Mouse (Mus musculus) liver, embryonic 16.5 days (tissue): ENCODE measurements around the gene Cavin4. TPM values are rescaled to one million over a fixed set of nuclear protein-coding genes. Genes with fewer than 3 reads are reported as not detected.

ENCODE experiments used
- ATAC-seq: fragments of 200-750 bp; cut with Nextera tagmentation; 2 replicates; pipeline ENCODE4 v1.8.0; 2017; ENCODE audit warnings: low read depth, mild to moderate bottlenecking, moderate number of reproducible peaks, moderate library complexity
- H3K27ac ChIP-seq: fragments of 300-500 bp; sonication (generic); 2 replicates; pipeline ENCODE4 v1.5.1; 2014; ENCODE audit warnings: mild to moderate bottlenecking, low read length
- H3K27me3 ChIP-seq: fragments of 300-500 bp; sonication (generic); 2 replicates; pipeline ENCODE4 v1.6.1; 2014; ENCODE audit warnings: low read depth, low read length, mixed read lengths; ENCODE audit not compliant: control insufficient read depth, insufficient read depth
- H3K36me3 ChIP-seq: fragments of 300-500 bp; sonication (generic); 2 replicates; pipeline ENCODE4 v1.6.1; 2014; ENCODE audit warnings: mild to moderate bottlenecking; ENCODE audit not compliant: control insufficient read depth, insufficient read depth
- H3K4me1 ChIP-seq: fragments of 300-500 bp; sonication (generic); 2 replicates; pipeline ENCODE4 v1.6.1; 2014; ENCODE audit warnings: low read depth, low read length, mixed read lengths; ENCODE audit not compliant: control insufficient read depth
- H3K4me2 ChIP-seq: fragments of 300-500 bp; sonication (generic); 2 replicates; pipeline ENCODE4 v1.6.1; 2014; ENCODE audit warnings: low read depth, low read length, mixed read lengths
- H3K4me3 ChIP-seq: fragments of 300-500 bp; sonication (generic); 2 replicates; pipeline ENCODE4 v1.5.1; 2014; ENCODE audit warnings: low read depth, mild to moderate bottlenecking, low read length
- H3K9ac ChIP-seq: fragments of 300-500 bp; sonication (generic); 2 replicates; pipeline ENCODE4 v1.6.1; 2014; ENCODE audit warnings: low read depth, low read length
- H3K9me3 ChIP-seq: fragments of 300-500 bp; sonication (generic); replicated peaks from 2 replicates; pipeline ENCODE4 v1.6.1; 2016; ENCODE audit warnings: low read length; ENCODE audit not compliant: control insufficient read depth
- WGBS: fragments of 180-500 bp; shearing (Covaris S2); extraction: QIAGEN DNeasy Blood & Tissue Kit; methylation state at CpG from one replicate; pipeline ENCODE4 v1.1.7; 2014; ENCODE audit not compliant: insufficient replicate concordance; 5-methylcytosine and 5-hydroxymethylcytosine counted together
- polyA plus RNA-seq: library from polyadenylated mRNA; unstranded; fragments of >200 nt; fragmentation: Nextera tagmentation; extraction: Ambion mirVana; gene quantifications from 2 replicates; pipeline ENCODE4 v1.2.1, GENCODE M21; 2015

Cavin4 gene
- polyA plus RNA-seq, 1 experiment from 2014 or later: 1.0 TPM

DNA sequence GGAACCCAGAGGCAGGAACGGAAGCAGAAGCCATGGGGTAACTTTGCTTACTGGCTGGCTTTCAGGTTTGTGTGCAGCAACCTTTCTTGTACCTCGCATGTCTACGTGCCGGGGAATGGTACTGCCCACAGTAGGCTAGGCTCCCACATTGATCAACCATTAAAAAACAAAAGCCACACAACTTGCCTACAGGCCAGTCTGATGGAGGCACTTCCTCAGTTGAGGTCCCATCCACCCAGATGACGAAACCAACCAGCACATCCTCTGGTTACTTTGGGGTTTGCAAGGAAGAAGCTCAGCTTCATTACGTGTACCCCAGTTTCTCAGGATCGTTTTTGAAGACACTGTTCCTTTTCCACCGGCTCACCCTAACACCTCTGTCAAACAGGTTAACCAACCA lies 6.8 kb upstream of the Cavin4 start:
- WGBS: 70% methylated on average over 8 of the region's 8 CpGs
- Histone ChIP-seq H3K9ac (no peak overlapping the region), H3K4me2 (no peak overlapping the region), H3K27ac (no peak overlapping the region), H3K4me1 (no peaks in the 10 kb centered on the region), H3K27me3 (no peaks in the 10 kb centered on the region), H3K4me3 (no peak overlapping the region), H3K9me3 (no peaks in the 10 kb centered on the region), H3K36me3 (no peaks in the 10 kb centered on the region)
- no peak for ATAC-seq

- Histone ChIP-seq H3K9ac (no peak overlapping the region), H3K4me1 (no peaks in the 10 kb centered on the region), H3K4me2 (no peak overlapping the region), H3K4me3 (no peak overlapping the region), H3K9me3 (no peaks in the 10 kb centered on the region), H3K36me3 (no peaks in the 10 kb centered on the region), H3K27ac (no peak overlapping the region), H3K27me3 (no peaks in the 10 kb centered on the region)
- ATAC-seq: no peak
- WGBS: 47% methylated on average over 4 of the region's 4 CpGs
These were observed 3.2 kb upstream of the Cavin4 start for GRCm38 (mm10) chr4:48660144-48660543.

DNA sequence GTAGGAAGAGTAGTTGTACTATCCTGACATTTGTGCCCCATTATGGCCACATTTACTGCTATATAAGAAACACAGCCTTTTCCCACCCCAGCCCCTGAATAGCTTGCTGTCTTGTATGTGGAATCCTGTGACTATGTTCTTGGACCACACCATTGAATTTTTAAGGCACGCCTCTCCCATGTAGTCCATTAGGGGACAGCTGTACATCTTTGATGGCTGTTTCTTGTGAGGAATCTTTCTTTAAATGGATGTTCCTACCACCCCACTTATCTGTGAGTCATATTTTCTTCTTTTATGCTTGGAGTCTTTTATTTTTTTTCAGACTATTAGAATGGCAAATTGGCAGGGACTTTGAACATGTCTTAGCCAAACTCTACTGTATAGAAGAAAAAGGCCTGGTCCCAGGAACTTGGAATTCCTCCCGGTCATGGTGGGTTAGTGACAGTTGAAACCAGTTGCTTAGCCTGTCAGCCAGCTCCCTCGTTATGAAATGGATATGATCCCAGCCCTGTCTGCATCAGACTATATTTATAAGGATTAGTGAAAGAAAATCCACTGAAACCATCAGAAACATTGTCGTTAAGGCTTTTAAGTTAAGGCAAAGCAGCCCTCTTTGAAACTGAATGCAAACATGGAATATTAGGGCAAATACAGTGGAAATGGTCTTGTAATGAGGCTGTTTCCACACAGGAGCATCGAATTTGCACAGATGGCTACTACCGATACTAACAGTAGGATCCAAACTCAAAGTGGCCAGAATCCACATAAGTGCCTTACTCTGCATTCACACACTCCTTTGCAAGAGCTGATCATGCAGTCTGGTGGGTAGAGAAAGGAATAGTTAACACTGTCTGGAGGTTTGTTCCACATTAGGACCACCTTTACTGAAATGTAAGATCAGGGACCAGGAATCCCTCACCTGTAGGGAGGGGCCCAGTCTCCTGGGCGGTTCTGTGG lies 2.4 kb upstream of the Cavin4 start:
- H3K9ac ChIP-seq: no peak overlapping the region
- no peak overlapping the region for H3K27ac ChIP-seq
- WGBS: 68% methylated on average over 7 of the region's 7 CpGs
- no peak for ATAC-seq
- no peaks in the 10 kb centered on the region for H3K27me3 ChIP-seq
- no peak overlapping the region for H3K4me3 ChIP-seq
- no peaks in the 10 kb centered on the region for H3K9me3 ChIP-seq
- H3K36me3 ChIP-seq: no peaks in the 10 kb centered on the region
- H3K4me2 ChIP-seq: no peak overlapping the region
- H3K4me1 ChIP-seq: no peaks in the 10 kb centered on the region

DNA sequence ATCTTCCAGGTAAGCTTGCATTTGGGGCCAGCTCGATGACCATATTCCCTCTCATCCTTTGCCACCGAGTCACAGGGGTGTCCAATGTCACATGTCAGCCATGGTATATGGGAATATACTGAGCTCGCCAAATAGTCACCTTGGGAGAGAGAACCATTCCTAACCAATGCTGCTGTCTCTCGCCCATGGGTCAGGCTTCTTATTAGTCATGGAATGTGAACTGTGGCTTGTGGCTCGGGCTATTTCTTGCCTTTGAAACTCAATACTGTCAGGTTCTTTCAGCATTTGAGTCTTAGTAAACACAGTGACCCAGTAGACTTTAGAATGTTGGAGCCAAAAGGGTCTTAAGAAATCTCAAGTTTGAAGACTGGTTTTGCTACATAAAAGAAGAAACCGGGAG lies 707 bp downstream of the Cavin4 start:
- Histone ChIP-seq H3K4me2 (no peak overlapping the region), H3K4me3 (no peak overlapping the region), H3K4me1 (no peaks in the 10 kb centered on the region), H3K27ac (no peak overlapping the region), H3K27me3 (no peaks in the 10 kb centered on the region), H3K9me3 (no peaks in the 10 kb centered on the region), H3K9ac (no peak overlapping the region), H3K36me3 (no peaks in the 10 kb centered on the region)
- WGBS: 75% methylated on average over 6 of the region's 6 CpGs
- no peak for ATAC-seq

DNA sequence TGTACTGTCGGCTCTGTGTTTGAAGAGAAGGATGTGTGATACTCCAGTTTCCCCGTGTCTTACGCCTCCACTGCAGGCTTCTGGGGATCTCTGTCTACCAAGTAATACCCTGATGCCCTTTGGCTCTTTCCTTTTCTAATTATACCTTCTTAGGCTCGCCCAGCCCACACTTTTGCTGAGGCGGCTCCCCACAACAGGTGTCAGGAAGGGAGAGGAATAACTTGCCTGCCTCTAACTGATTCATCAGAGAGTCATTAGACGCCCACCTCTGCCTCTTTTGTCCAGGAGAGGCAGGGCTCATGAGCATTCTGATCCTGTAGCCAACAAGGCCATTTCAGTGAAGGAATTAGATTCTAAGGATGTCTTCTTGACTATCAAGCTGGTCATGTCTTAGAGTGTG lies 4.0 kb downstream of the Cavin4 start:
- no peak for ATAC-seq

DNA sequence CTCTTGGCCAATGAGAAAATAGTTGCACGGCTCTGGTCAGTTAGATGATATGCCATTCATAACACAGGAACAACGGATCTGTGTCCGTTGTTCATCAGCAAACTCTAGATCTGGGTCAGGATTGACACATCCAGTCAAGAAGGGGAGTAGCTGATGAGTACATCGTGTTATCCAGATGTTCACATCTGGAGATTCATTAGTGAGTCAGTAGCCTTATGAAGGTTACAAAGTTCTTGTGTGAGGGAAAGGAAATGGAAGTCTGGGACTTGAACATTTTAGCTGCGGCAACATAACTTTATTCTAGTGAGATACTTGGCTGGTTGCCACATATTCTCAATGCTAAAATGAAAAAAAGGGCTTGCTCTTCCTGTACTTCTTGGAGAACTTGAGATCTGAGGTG lies 9.6 kb downstream of the Cavin4 start:
- H3K36me3 ChIP-seq: no peaks in the 10 kb centered on the region
- ATAC-seq: no peak
- H3K9ac ChIP-seq: no peak overlapping the region
- H3K27me3 ChIP-seq: no peaks in the 10 kb centered on the region
- no peaks in the 10 kb centered on the region for H3K4me1 ChIP-seq
- no peak overlapping the region for H3K4me3 ChIP-seq
- H3K9me3 ChIP-seq: no peaks in the 10 kb centered on the region
- no peak overlapping the region for H3K27ac ChIP-seq
- WGBS: 70% methylated on average over 5 of the region's 5 CpGs
- no peak overlapping the region for H3K4me2 ChIP-seq

More for the DNA sequence above, 4.0 kb downstream of the Cavin4 start:
- H3K27ac ChIP-seq: no peak overlapping the region
- H3K9ac ChIP-seq: no peak overlapping the region
- H3K4me2 ChIP-seq: no peak overlapping the region
- H3K36me3 ChIP-seq: no peaks in the 10 kb centered on the region
- no peaks in the 10 kb centered on the region for H3K4me1 ChIP-seq
- WGBS: 64% methylated on average over 6 of the region's 6 CpGs
- no peaks in the 10 kb centered on the region for H3K27me3 ChIP-seq
- no peak overlapping the region for H3K4me3 ChIP-seq
- H3K9me3 ChIP-seq: no peaks in the 10 kb centered on the region

DNA sequence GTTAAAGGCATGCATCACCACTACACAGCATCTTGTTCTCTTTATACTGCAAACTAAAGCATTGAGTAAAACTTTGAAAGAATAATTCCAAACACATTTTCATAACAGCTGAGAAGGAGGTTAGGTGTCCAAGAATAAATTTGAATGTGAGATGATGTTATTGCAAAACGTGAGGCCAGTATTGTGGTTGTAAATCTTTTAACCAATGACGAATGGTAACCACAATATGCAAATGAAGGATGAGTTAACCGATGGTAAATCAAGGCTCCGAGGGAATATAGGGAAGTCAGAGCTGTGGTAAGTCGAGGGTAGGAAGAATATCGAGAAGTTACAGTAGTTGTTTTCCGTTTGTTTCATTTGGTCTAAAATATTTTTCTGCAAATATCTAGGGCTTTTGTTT lies 11.1 kb downstream of the Cavin4 start:
- Histone ChIP-seq H3K27me3 (no peaks in the 10 kb centered on the region), H3K4me3 (no peak overlapping the region), H3K4me2 (no peak overlapping the region), H3K9me3 (no peaks in the 10 kb centered on the region), H3K27ac (no peak overlapping the region), H3K9ac (no peak overlapping the region), H3K36me3 (no peaks in the 10 kb centered on the region), H3K4me1 (no peaks in the 10 kb centered on the region)
- 39% methylated on average over 7 of the region's 7 CpGs for WGBS
- no peak for ATAC-seq

GRCm38 (mm10) chr4:48676570-48677185 lies 13.4 kb downstream of the Cavin4 start:
- Histone ChIP-seq H3K27ac (no peak overlapping the region), H3K4me1 (no peaks in the 10 kb centered on the region), H3K4me3 (no peak overlapping the region), H3K4me2 (no peak overlapping the region), H3K9me3 (no peaks in the 10 kb centered on the region), H3K36me3 (no peaks in the 10 kb centered on the region), H3K27me3 (no peaks in the 10 kb centered on the region), H3K9ac (no peak overlapping the region)
- no peak for ATAC-seq
- WGBS: 71% methylated on average over 13 of the region's 13 CpGs

GRCm38 (mm10) chr4:48677276-48677675 lies 14.0 kb downstream of the Cavin4 start:
- no peak overlapping the region for H3K4me2 ChIP-seq
- no peaks in the 10 kb centered on the region for H3K36me3 ChIP-seq
- no peak overlapping the region for H3K27ac ChIP-seq
- no peak overlapping the region for H3K9ac ChIP-seq
- H3K4me1 ChIP-seq: no peaks in the 10 kb centered on the region
- no peak for ATAC-seq
- 69% methylated on average over 8 of the region's 8 CpGs for WGBS
- no peak overlapping the region for H3K4me3 ChIP-seq
- H3K9me3 ChIP-seq: no peaks in the 10 kb centered on the region
- H3K27me3 ChIP-seq: no peaks in the 10 kb centered on the region
